Mouse (Mus musculus) hindbrain, embryonic 11.5 days (tissue): ENCODE results near the gene Fgf22. TPM values are rescaled to one million over a fixed set of nuclear protein-coding genes. Genes with fewer than 3 reads are reported as not detected.
"Not testable (repeated sequence)": the region's sequence is repeated elsewhere in the genome, so short reads cannot be mapped to it uniquely, and the experiment has no call there.

Experiments used
- ATAC-seq: fragments of 200-750 bp; cut with Nextera tagmentation; 2 replicates; pipeline ENCODE4 v1.8.0; 2017; ENCODE audit warnings: mild to moderate bottlenecking, moderate TSS enrichment, moderate library complexity; ENCODE audit not compliant: low FRiP score
- DNase-seq: peaks from one replicate; pipeline ENCODE4 v3.0.0-alpha.2; 2015; ENCODE audit warnings: low spot score
- H3K27ac ChIP-seq: fragments of 300-500 bp; sonication (generic); 2 replicates; pipeline ENCODE4 v1.5.1; 2014; ENCODE audit warnings: mild to moderate bottlenecking, low read depth, low read length
- H3K27me3 ChIP-seq: fragments of 300-500 bp; sonication (generic); 2 replicates; pipeline ENCODE4 v1.6.1; 2014; ENCODE audit warnings: mild to moderate bottlenecking, low read length, moderate library complexity, mixed read lengths; ENCODE audit not compliant: control insufficient read depth, insufficient read depth
- H3K36me3 ChIP-seq: fragments of 300-500 bp; sonication (generic); 2 replicates; pipeline ENCODE4 v1.6.1; 2014; ENCODE audit warnings: mild to moderate bottlenecking, low read length, moderate library complexity, mixed read lengths; ENCODE audit not compliant: control insufficient read depth, insufficient read depth
- H3K4me1 ChIP-seq: fragments of 300-500 bp; sonication (generic); replicated peaks from 2 replicates; pipeline ENCODE4 v1.6.1; 2014; ENCODE audit warnings: low read length, mixed read lengths; ENCODE audit not compliant: control insufficient read depth, insufficient read depth
- H3K4me2 ChIP-seq: fragments of 300-500 bp; sonication (generic); replicated peaks from 2 replicates; pipeline ENCODE4 v1.6.1; 2014; ENCODE audit warnings: mild to moderate bottlenecking, low read depth, low read length
- H3K4me3 ChIP-seq: fragments of 300-500 bp; sonication (generic); 2 replicates; pipeline ENCODE4 v1.5.1; 2014; ENCODE audit warnings: low read depth, low read length
- H3K9ac ChIP-seq: fragments of 300-500 bp; sonication (generic); 2 replicates; pipeline ENCODE4 v1.6.1; 2014; ENCODE audit warnings: low read depth, low read length
- H3K9me3 ChIP-seq: fragments of 300-500 bp; sonication (generic); 2 replicates; pipeline ENCODE4 v1.6.1; 2016; ENCODE audit warnings: low read length; ENCODE audit not compliant: control insufficient read depth
- WGBS: fragments of 180-500 bp; shearing (Covaris S2); extraction: QIAGEN DNeasy Blood & Tissue Kit; methylation state at CpG from one replicate; pipeline ENCODE4 v1.1.7; 2014; 5-methylcytosine and 5-hydroxymethylcytosine counted together
- polyA plus RNA-seq: library from polyadenylated mRNA; unstranded; fragments of >200 nt; fragmentation: Nextera tagmentation; extraction: Ambion mirVana; gene quantifications from 2 replicates; pipeline ENCODE4 v1.2.1, GENCODE M21; 2014

Gene Fgf22
- polyA plus RNA-seq, 1 experiment from 2014 or later = 0.48 TPM

DNA sequence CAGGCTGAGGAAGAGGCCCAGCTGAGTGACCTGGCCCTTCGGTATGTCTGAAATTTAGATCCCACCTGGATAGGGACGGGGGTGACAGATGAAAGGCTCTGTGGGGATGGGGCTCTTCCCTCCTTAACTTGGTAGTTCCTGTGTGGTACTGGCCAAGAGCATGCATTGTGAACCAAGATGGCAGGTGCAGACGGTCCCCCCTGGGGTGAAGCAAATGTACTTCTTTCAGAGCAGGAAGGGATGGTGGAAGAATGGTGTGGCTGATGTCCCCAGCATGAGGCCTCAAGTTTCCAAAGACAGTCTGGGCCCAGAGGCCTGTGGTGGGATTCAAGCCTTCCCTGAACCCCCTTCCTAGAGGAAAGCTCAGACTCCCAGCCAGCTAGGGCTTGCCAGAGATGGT is 978 bp downstream of the Fgf22 start:
- ATAC-seq (no peak), DNase-seq (no peak)
- Histone ChIP-seq H3K4me3 (no peak overlapping the region), H3K4me2 (no peak overlapping the region), H3K9ac (no peak overlapping the region), H3K27me3 (no peaks in the 10 kb centered on the region), H3K9me3 (no peaks in the 10 kb centered on the region), H3K4me1 (0 out of 2 replicates have a peak, but pooled peaks cover 2% of the 10 kb centered on the region), H3K36me3 (peaks cover 9% of the 10 kb centered on the region), H3K27ac (no peak overlapping the region)
- 74% methylated on average over 3 of the region's 3 CpGs for WGBS

DNA sequence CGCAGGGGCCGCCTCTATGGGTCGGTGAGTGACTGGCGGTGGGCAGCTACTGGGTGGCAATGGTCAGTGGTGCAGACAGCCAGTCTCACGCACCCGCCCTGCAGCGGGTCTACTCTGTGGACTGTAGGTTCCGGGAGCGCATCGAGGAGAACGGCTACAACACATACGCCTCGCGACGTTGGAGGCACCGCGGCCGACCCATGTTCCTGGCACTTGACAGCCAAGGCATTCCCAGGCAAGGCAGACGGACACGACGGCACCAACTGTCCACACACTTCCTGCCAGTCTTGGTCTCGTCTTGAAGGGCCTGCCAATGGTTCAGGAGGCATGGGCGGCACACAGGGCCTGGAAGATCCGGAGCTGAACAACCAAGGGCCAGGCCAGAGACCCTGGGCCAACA is 1.8 kb downstream of the Fgf22 start:
- ATAC-seq (no peak), DNase-seq (no peak)
- WGBS = 90% methylated on average over 24 of the region's 24 CpGs
- Histone ChIP-seq H3K9me3 (no peaks in the 10 kb centered on the region), H3K27ac (no peak overlapping the region), H3K9ac (no peak overlapping the region), H3K36me3 (peaks cover 15% of the 10 kb centered on the region), H3K27me3 (no peaks in the 10 kb centered on the region), H3K4me3 (no peak overlapping the region), H3K4me2 (no peak overlapping the region), H3K4me1 (0 out of 2 replicates have a peak, but pooled peaks cover 2% of the 10 kb centered on the region)

DNA sequence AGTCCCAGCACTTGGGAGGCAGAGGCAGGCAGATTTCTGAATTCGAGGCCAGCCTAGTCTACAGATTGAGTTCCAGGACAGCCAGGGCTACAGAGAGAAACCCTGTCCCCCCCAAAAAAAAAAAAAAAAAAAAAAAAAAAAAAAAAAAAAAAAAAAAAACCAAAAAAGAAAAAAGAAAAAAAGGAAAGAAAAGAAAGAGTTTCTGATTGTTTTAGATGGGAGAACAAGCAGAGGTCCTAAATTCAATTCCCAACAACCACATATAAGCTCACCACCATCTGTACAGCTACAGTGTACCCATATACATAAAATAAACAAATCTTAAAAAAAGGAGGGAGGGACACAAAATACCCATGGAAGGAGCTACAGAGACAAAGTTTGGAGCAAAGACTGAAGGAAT is 4.8 kb downstream of the Fgf22 start:
- not testable (repeated sequence) for H3K4me1 ChIP-seq, H3K9me3 ChIP-seq, H3K27ac ChIP-seq, H3K4me3 ChIP-seq, DNase-seq, ATAC-seq, H3K9ac ChIP-seq, H3K4me2 ChIP-seq, H3K27me3 ChIP-seq
- 100% methylated on average over 1 of the region's 1 CpGs for whole genome bisulfite sequencing
- peaks cover 15% of the 10 kb centered on the region for H3K36me3 ChIP-seq

DNA sequence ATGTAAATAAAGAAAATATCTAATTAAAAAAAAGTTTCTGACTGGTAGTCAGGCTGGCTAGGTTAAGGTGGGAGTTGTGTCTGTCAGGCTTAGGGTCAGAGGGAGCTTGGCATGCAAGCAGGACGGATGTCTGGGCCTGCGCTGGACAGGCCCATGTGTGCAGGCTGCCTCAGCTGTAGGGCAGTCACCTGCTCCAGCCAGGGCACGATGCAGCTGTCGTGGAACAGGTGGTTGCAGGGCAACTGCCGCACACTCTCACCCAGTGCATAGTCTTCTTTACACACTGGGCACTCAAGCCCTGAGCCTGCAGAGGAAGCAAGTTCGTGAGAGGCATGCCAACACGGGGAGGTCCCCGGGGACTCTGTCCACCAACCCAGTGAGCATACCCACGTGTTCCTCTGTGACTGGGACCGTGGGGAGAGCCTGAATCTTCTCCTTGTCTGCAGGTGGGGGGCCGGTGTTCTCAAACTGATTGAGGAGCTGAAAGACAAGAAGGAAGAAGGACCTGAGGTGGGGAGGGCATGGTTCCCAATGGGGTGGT is 5.8 kb downstream of the Fgf22 start:
- Histone ChIP-seq H3K4me3 (no peak overlapping the region), H3K27ac (no peak overlapping the region), H3K36me3 (peaks cover 15% of the 10 kb centered on the region), H3K4me1 (peaks cover 5% of the 10 kb centered on the region), H3K4me2 (no peak overlapping the region), H3K9ac (no peak overlapping the region), H3K27me3 (no peaks in the 10 kb centered on the region), H3K9me3 (no peaks in the 10 kb centered on the region)
- ATAC-seq = no peak
- 96% methylated on average over 11 of the region's 11 CpGs for WGBS
- DNase-seq = no peak

DNA sequence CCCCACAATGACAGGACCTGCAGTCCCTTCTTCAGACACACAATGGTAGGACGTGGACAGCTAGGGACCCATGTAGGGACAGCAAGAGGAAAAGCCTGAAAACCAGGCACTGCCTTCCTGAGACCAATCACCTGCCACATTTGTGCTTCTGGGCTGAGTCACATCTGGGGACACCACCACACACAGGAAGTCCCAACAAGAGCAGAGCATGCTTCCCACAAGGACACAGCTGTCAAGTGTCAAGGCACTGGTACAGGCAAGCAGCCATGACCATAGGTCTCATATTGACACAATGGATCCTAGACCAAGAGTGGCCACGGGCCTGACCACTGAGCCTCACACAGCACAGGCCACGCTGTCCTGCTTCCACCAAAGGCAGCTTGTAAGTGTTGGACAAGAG is 8.0 kb downstream of the Fgf22 start:
- H3K9me3 ChIP-seq = no peaks in the 10 kb centered on the region
- no peak overlapping the region for H3K9ac ChIP-seq
- DNase-seq = no peak
- 88% methylated on average over 3 of the region's 3 CpGs for WGBS
- H3K27me3 ChIP-seq = no peaks in the 10 kb centered on the region
- H3K4me1 ChIP-seq = peaks cover 9% of the 10 kb centered on the region
- no peak for ATAC-seq
- no peak overlapping the region for H3K4me2 ChIP-seq
- peaks cover 15% of the 10 kb centered on the region for H3K36me3 ChIP-seq
- no peak overlapping the region for H3K27ac ChIP-seq
- H3K4me3 ChIP-seq = no peak overlapping the region

DNA sequence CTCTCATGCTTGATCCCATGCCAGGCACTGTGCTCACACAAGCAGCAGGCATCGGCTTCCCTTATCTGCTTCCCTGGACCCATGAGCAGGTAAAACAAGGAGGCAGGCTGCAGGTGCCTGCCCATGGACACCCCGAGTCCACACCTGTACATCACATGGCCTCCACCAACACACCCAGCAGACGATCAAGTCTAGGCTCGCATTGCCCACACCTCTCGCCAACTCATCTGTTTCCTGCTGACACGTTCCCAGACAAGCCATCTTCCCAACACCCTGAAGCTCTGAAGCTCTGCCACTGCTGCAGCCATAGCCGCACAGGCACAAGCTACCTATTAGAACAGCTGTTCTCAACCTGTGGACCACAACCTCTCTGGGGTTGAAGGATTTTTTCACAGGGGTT is 9.4 kb downstream of the Fgf22 start:
- Histone ChIP-seq H3K36me3 (peaks cover 10% of the 10 kb centered on the region; the same call in 1 of the 2 replicates), H3K9ac (no peak overlapping the region), H3K27me3 (no peaks in the 10 kb centered on the region), H3K9me3 (no peaks in the 10 kb centered on the region), H3K4me1 (peaks cover 12% of the 10 kb centered on the region), H3K27ac (no peak overlapping the region), H3K4me2 (no peak overlapping the region), H3K4me3 (no peak overlapping the region)
- ATAC-seq = no peak
- DNase-seq = no peak
- WGBS = 89% methylated on average over 7 of the region's 7 CpGs

DNA sequence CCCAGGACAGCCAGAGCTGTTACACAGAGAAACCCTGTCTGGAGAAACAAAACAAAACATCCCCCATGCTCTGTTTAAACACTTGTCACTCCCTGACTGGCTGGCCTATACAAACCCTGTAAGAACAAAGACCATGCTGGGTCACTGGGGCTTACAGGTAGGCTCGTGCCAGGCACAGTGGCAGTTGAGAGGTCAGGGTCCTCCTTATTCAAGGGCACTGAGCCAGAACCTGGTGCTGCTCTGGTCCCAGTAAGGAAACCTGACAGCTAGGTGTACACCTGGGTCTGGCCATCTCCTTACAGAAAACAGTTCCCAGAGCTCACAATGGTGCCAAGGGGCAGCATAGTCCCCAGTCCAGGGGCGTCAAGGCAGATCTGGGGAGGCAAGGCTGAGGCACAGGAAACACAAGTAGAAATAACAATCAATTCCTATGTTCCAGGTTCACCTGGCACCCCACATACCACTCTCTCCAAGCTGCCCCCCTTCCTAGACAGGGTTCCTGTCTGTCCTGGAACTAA is 10.4 kb downstream of the Fgf22 start:
- DNase-seq (no peak), ATAC-seq (no peak)
- Histone ChIP-seq H3K9me3 (no peaks in the 10 kb centered on the region), H3K4me2 (peak overlapping the region; percentile 75), H3K9ac (peak overlapping the region; percentile 96; the same call in 1 of the 2 replicates), H3K27me3 (no peaks in the 10 kb centered on the region), H3K27ac (no peak overlapping the region), H3K4me3 (peak overlapping the region; percentile 91; the same call in 1 of the 2 replicates), H3K36me3 (peaks cover 10% of the 10 kb centered on the region; the same call in 1 of the 2 replicates), H3K4me1 (peaks cover 12% of the 10 kb centered on the region)
- 60% methylated on average over 2 of the region's 2 CpGs for WGBS

DNA sequence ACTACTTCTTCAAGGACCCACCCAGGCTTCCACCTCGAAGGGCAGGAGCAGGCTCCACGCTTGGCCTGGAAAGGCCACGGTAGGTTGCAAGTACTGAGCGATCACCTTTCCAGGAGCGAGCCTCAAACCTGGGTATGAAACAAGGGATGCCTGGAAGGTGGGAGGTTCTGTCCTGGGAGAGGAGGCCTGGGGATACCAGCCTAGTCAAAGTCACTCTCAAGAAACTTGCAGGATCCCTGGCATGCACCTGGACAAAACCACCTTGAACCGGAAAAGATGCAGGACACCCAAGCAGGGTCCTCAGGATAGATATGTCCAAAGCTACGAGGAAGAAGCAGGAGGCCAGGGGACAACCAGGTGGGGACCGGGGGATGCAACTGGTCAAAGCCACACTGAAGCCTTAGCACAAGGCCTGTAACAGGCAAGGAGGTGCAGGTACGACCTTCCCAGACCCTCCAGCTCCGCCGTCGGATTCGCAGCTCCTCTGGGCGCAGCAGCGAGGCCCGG is 11.2 kb downstream of the Fgf22 start:
- H3K9me3 ChIP-seq = no peaks in the 10 kb centered on the region
- 9% methylated on average over 16 of the region's 16 CpGs for WGBS
- peaks cover 12% of the 10 kb centered on the region for H3K4me1 ChIP-seq
- H3K36me3 ChIP-seq = 0 out of 2 replicates have a peak, but pooled peaks cover 4% of the 10 kb centered on the region
- H3K4me3 ChIP-seq = peak overlapping the region; percentile 91
- peak overlapping the region; percentile 96 for H3K9ac ChIP-seq
- peak; percentile 7 for DNase-seq
- ATAC-seq = no peak; the same call in 1 of the 2 replicates
- peak overlapping the region; percentile 75 for H3K4me2 ChIP-seq
- peak overlapping the region; percentile 92 for H3K27ac ChIP-seq
- H3K27me3 ChIP-seq = no peaks in the 10 kb centered on the region
